Mouse (Mus musculus) kidney, adult 2 months (tissue): Measurements from ENCODE around the gene Gm12248. TPM values are rescaled to one million over a fixed set of nuclear protein-coding genes. Genes with fewer than 3 reads are reported as not detected.
A peak's percentile ranks its signal among the peaks of the same experiment; 100 is the strongest.

Source experiments
- DNase-seq: peaks from one replicate; pipeline ENCODE4 v3.0.0; 2021
- H3K27ac ChIP-seq: fragments of 200-500 bp; 2 replicates; pipeline ENCODE4 v1.5.1; 2012; ENCODE audit warnings: low read depth, low read length, control low read depth, inconsistent platforms; ENCODE audit not compliant: insufficient read depth
- H3K27me3 ChIP-seq: fragments of 200-500 bp; replicated peaks from 2 replicates; pipeline ENCODE4 v1.6.1; 2012; ENCODE audit warnings: mild to moderate bottlenecking, moderate library complexity, low read length, inconsistent platforms; ENCODE audit not compliant: control insufficient read depth, insufficient read depth
- H3K36me3 ChIP-seq: fragments of 200-500 bp; 2 replicates; pipeline ENCODE4 v1.6.1; 2012; ENCODE audit warnings: mild to moderate bottlenecking, moderate library complexity, low read length, inconsistent platforms; ENCODE audit not compliant: control insufficient read depth, insufficient read depth
- H3K4me1 ChIP-seq: fragments of 200-500 bp; 2 replicates; pipeline ENCODE4 v1.6.1; 2011; ENCODE audit warnings: low read length; ENCODE audit not compliant: control insufficient read depth, insufficient read depth
- H3K4me3 ChIP-seq: fragments of 200-500 bp; 2 replicates; pipeline ENCODE4 v1.5.1; 2011; ENCODE audit warnings: mild to moderate bottlenecking, low read depth, low read length, control low read depth; ENCODE audit not compliant: insufficient read depth
- CTCF ChIP-seq: fragments of 200-500 bp; conservative IDR thresholded peaks from 2 replicates; pipeline ENCODE4 v1.5.1; 2011; ENCODE audit warnings: low read depth, mild to moderate bottlenecking, control low read depth, low read length, moderate library complexity, mixed read lengths; ENCODE audit not compliant: insufficient read depth, insufficient read length
- POLR2A ChIP-seq: fragments of 200-500 bp; IDR thresholded peaks from one replicate; pipeline ENCODE4 v1.6.1; 2011; ENCODE audit warnings: low read depth, low read length, control low read depth
- WGBS: fragments of 180-500 bp; shearing (Covaris S2); methylation state at CpG from one replicate; pipeline ENCODE4 v1.1.7; 2018; 5-methylcytosine and 5-hydroxymethylcytosine counted together
- polyA plus RNA-seq: library from polyadenylated mRNA; depleted of rRNA; stranded (reverse); fragments of >200 nt; gene quantifications from 2 replicates; pipeline ENCODE4 v1.2.3, GENCODE M21; 2012; rRNA removed

Gm12248 gene
- polyA plus RNA-seq: 0.16 TPM in 2 replicates

DNA sequence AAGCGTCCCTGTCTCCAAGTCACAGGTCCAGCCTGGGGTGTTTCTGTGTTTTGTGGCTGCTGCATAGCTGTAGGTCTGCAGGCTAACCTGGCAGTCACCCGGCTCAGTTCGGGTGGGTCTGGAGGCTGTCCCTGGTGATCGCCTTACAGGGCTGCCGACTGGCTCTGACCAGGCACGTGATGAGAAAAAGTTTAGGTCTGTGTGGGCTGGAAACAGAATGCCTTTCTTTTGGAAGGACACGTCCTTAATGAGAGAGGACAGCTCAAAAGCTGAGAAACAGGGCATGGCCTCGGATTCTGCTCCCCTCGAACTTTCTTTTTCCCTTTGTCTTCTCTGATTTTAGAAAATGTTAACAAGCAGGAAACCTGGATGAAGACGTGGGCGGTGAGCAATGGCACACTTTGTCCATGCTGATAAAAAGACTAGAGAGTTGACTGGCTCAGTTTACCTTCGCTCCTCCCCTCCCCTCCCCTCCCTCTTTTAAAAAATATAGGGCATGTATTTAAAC is at the start of gene Gm12248:
Gene Gm12248 (minus strand): TSS at position 114 of the 508 bp plus-strand sequence.
- WGBS: 25% methylated on average over 12 of the region's 12 CpGs
- H3K27ac ChIP-seq: no peak within 1 kb of the TSS

GRCm38 (mm10) chr11:58139466-58139865 is 46.5 kb upstream of the Gm12248 start:
- Histone ChIP-seq H3K27me3 (no peaks in the 10 kb centered on the region), H3K27ac (no peak overlapping the region), H3K4me1 (no peaks in the 10 kb centered on the region), H3K36me3 (peaks cover 2% of the 10 kb centered on the region), H3K4me3 (no peak overlapping the region)
- TF ChIP-seq POLR2A: no peak
- no peak for TF ChIP-seq CTCF
- no peak for DNase-seq
- WGBS: 80% methylated on average over 3 of the region's 3 CpGs

More for the DNA sequence above, at the start of gene Gm12248:
- DNase-seq: peak; percentile 50
- H3K27me3 ChIP-seq: no peaks in the 10 kb centered on the region
- 0 out of 2 replicates have a peak, but pooled peaks cover 4% of the 10 kb centered on the region for H3K4me1 ChIP-seq
- H3K4me3 ChIP-seq: peak within 1 kb of the TSS; percentile 36
- H3K36me3 ChIP-seq: no peaks in the 10 kb centered on the region
- TF ChIP-seq POLR2A: no peak
- no peak for TF ChIP-seq CTCF

DNA sequence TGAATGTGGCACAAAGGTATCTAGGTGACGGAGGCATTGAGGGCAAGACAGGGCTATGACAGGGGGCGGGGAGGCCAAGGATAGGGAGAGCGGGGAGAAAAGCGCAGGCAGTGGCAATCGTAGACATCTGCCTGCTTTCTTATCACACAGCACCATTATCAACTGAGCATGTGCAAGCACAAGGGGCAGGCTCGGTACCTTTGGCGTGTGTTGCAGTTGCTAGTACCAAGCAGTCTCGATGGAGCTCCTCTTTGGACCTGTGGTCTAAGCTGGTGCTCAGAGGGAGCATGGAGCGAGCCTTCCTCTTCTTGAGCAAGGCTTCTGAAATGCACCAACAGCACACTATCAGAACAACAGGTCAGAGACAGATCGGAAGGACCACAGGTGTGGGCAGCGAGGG is 45.9 kb upstream of the Gm12248 start:
- DNase-seq: no peak
- WGBS: 94% methylated on average over 11 of the region's 11 CpGs
- no peaks in the 10 kb centered on the region for H3K4me1 ChIP-seq
- TF ChIP-seq POLR2A (no peak), CTCF (no peak)
- H3K36me3 ChIP-seq: peaks cover 2% of the 10 kb centered on the region
- no peaks in the 10 kb centered on the region for H3K27me3 ChIP-seq
- H3K27ac ChIP-seq: no peak overlapping the region
- no peak overlapping the region for H3K4me3 ChIP-seq

DNA sequence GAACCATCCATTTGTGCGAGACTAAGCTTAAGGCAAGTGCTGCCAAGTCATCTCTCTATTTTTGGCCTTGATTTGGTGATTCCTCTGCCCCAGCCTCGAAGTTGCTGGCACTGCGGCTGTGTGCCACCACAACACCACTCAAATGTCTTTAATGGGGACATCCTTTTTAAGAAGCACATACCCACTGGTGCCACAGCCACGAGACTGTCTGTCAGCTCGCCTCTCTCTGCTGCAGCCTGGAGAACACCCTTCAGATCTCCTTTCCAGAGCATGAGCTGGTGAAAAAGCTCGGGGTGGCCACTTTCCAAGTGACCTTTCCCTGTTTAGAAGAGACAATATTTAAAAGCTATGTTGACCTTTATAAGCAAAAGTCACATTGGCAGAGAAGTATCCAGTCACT is 43.7 kb upstream of the Gm12248 start:
- H3K36me3 ChIP-seq: no peaks in the 10 kb centered on the region; the same call in none of the 2 replicates
- no peak overlapping the region for H3K27ac ChIP-seq
- no peak for TF ChIP-seq POLR2A
- no peak for TF ChIP-seq CTCF
- no peaks in the 10 kb centered on the region for H3K4me1 ChIP-seq
- 93% methylated on average over 6 of the region's 6 CpGs for WGBS
- no peak for DNase-seq
- H3K4me3 ChIP-seq: no peak overlapping the region
- no peaks in the 10 kb centered on the region for H3K27me3 ChIP-seq

- Histone ChIP-seq H3K36me3 (no peaks in the 10 kb centered on the region; the same call in none of the 2 replicates), H3K27ac (no peak overlapping the region), H3K4me3 (no peak overlapping the region), H3K27me3 (no peaks in the 10 kb centered on the region), H3K4me1 (no peaks in the 10 kb centered on the region)
- TF ChIP-seq POLR2A (no peak), CTCF (no peak)
- DNase-seq: no peak
Measured at GRCm38 (mm10) chr11:58135296-58135695, 42.4 kb upstream of the Gm12248 start.

- Histone ChIP-seq H3K4me1 (no peaks in the 10 kb centered on the region), H3K4me3 (no peak overlapping the region), H3K36me3 (no peaks in the 10 kb centered on the region; the same call in none of the 2 replicates), H3K27ac (no peak overlapping the region), H3K27me3 (no peaks in the 10 kb centered on the region)
- TF ChIP-seq CTCF (no peak), POLR2A (no peak)
- DNase-seq: no peak
Measured at GRCm38 (mm10) chr11:58134869-58135268, 41.9 kb upstream of the Gm12248 start.

GRCm38 (mm10) chr11:58132026-58132425 is 39.1 kb upstream of the Gm12248 start:
- Histone ChIP-seq H3K4me1 (no peaks in the 10 kb centered on the region), H3K4me3 (no peak overlapping the region), H3K27ac (no peak overlapping the region), H3K27me3 (no peaks in the 10 kb centered on the region), H3K36me3 (no peaks in the 10 kb centered on the region; the same call in none of the 2 replicates)
- 93% methylated on average over 3 of the region's 3 CpGs for WGBS
- TF ChIP-seq POLR2A: no peak
- TF ChIP-seq CTCF: no peak
- no peak for DNase-seq

GRCm38 (mm10) chr11:58129302-58129843 is 36.4 kb upstream of the Gm12248 start:
- DNase-seq: no peak

More at GRCm38 (mm10) chr11:58129302-58129843, 36.4 kb upstream of the Gm12248 start:
- Histone ChIP-seq H3K36me3 (no peaks in the 10 kb centered on the region; the same call in 1 of the 2 replicates), H3K27me3 (no peaks in the 10 kb centered on the region), H3K27ac (no peak overlapping the region), H3K4me1 (no peaks in the 10 kb centered on the region; the same call in 1 of the 2 replicates), H3K4me3 (no peak overlapping the region)
- TF ChIP-seq CTCF (no peak), POLR2A (no peak)
- 53% methylated on average over 6 of the region's 6 CpGs for WGBS
